Mouse (Mus musculus) megakaryocyte-erythroid progenitor cell, adult 5-6 weeks (primary cell): ENCODE data around the gene Glb1. TPM values are rescaled to one million over a fixed set of nuclear protein-coding genes. Genes with fewer than 3 reads are reported as not detected.
"Not testable (repeated sequence)": the region's sequence is repeated elsewhere in the genome, so short reads cannot be mapped to it uniquely, and the experiment has no call there.

ENCODE experiments used
- ATAC-seq: replicated peaks from 2 replicates; pipeline ENCODE4 v1.8.0; 2016; ENCODE audit warnings: mild to moderate bottlenecking, inconsistent platforms; ENCODE audit not compliant: severe bottlenecking, poor library complexity, low FRiP score, low TSS enrichment
- total RNA-seq, 2 experiments: library from RNA; stranded (forward) in 1 of 2; stranded (reverse) in 1 of 2; fragments of 200-1000, 215-1000 nt in 1 of 2; fragments of >200 nt in 1 of 2; fragmentation: Nextera tagmentation in 1 of 2; gene quantifications; 2 replicates each; pipeline ENCODE4 v1.2.3; 2014 to 2017

Gene Glb1
- total RNA-seq, 2 experiments from 2014 or later = 11.5 to 15.9 TPM

GRCm38 (mm10) chr9:114484771-114485170 lies 83.9 kb downstream of the Glb1 start:
- no peak for ATAC-seq

DNA sequence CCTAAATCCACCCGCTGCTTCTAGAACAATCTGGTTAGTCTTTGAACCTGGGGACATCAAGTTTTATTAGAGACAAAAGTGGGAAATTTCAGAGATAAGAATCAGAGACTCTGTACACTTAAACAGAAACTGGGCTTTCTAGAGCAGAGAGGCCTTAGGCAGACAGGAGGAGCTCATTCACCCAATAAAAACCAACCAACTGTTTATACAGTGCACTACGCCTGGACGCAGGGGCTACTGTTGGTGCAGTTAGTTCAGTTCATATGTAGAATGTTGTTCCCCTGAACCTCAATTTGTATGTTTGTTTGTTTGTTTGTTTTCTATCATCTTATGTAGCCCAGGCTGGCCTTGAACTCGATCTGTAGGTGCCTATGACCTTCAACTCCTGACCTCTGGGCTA lies 85.9 kb downstream of the Glb1 start:
- ATAC-seq = no peak

DNA sequence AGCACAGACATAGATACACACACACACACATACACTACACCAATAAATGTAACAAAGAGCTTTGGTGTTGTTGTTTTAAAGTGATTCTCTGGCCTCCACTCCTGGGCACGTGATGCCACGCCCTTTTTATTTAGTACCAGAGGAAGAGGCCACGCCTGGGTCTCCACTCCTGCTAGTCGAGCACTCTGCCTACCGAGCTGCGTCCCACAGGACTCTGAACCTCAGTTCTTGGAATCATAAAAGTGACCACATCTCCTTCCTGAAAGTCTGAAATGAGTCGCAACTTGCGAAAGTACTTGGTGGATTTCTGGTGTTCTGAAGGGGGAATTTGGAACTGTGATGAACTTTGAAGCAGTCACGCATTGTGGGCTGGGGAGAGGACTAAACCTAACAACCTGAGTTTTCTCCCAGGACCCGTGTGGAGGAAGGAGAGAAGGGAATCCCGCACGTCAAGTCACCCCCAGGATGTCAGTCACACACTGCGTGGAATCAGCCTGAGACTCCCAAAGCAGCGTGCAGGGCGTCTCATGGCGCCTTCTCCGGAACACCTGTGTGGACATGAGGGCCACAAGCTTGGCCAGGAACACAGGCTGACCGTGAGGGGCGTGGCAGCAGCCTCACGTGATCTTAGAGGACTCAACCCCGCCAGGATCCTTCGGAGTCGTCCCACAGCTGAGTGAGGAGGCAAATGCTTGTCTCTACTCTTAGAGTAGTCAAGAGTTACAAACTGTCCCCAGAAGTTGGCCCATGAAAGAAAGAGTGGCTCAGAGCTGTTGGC lies 86.8 kb downstream of the Glb1 start:
- no peak for ATAC-seq

- ATAC-seq = no peak
Observed at GRCm38 (mm10) chr9:114496469-114496868, 95.6 kb downstream of the Glb1 start.

DNA sequence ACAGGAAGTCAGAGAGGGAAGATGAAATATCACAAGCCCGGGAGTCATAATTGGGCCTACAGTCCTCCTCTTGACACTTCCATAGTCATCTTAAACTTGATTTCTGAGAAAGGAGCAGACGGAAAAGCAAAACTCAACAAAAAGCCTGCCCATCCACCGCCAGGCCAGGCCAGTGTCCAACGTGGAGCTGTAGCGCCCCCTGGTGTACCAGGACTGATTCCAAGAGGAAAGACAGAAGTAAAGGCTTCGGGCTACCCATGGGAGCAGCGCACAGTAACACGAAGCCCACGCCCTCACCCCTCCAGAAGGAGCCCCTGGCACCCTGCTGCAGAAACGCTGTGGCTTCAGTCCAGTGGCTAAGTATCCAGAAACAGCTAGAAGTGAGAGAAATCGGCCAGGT lies 97.3 kb downstream of the Glb1 start:
- peak; percentile 69 for ATAC-seq

DNA sequence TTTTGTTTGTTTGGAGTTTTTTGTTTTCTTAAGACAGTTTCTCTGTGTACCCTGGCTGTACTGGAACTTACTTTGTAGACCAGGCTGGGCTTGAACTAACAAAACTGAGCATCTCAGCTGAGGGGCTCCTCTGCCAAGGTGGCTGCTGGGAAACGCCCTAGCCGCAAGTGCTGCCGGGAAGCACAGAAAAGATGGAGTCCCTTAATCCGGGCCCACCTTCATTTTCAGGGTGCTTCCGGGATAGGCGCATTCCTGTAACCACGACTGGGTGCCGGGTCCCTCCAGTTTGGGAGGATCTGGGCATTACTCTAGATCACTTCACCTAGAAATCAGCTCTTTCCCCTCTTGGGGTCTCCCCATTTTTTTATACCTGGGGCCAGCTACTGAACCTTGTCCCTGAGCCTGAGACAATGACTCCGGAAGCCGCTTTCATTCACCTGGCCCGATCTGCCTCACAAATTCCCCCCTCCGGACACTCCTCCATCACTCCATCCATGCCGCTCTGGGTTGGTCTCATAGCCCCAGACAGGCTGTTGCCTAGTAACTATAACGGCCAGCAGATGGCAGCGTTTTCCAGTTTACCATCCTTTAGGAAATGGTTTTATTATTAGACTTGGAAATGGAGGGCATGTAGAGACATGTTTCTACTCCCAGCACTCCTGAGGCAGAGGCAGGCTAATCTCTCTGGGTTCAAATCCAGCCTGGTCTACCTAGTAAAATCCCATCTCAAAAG lies 99.1 kb downstream of the Glb1 start:
- peak; percentile 52 for ATAC-seq

DNA sequence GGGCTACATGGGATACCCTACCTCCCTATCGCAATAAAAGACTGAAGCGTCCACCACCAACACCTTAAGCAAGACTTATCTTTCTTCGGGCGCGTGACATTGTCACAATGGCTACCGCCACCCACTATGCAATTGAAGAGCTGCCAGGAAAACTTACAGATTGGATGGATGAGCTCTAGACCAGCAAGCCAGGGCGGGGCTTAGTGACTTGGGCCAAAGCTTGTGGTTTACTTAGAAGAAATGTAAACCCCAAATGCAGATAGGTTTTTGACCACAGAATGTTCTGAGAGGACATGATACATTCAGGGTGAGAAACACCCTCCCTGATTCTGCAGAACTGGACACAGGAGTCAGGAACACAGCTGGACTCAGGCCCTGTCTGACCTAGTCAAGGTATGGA lies 100.2 kb downstream of the Glb1 start:
- peak; percentile 65 for ATAC-seq

GRCm38 (mm10) chr9:114501913-114502312 lies 101.0 kb downstream of the Glb1 start:
- ATAC-seq = no peak

DNA sequence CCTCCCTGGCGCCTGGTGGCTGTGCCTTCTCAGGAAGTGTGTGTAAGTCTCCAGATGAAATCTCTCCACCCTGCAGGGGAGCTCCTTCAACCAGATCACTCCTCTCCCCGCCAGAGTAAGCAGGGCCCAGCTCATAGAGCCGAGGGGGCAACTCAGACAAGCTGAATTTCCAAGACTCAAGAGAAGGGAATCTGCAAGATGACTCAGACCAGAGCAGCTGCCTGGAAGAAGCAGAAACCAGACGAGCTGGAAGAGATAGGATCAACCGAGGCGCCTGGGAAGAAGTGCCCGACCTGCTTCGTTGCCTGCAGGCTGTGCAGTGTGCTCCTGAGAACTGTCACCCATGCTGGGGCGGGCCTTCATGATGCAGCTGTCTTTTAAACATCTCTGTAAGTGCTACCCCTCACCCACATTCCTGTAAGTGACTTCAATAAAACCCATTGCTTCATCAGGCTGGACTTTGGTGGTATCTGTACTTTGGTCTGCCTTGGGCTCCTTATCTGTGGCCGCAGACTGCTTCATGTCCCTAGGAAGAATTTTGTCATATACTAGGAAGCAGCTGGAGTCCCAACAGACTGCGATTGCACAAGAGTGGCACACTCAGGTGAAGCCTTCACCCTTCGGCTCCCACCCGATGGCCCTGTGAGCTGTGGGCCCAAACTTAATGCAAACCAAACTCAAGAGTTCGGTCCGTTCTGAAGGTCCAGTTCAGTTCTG lies 102.0 kb downstream of the Glb1 start:
- peak; percentile 29; the same call in 1 of the 2 replicates for ATAC-seq

DNA sequence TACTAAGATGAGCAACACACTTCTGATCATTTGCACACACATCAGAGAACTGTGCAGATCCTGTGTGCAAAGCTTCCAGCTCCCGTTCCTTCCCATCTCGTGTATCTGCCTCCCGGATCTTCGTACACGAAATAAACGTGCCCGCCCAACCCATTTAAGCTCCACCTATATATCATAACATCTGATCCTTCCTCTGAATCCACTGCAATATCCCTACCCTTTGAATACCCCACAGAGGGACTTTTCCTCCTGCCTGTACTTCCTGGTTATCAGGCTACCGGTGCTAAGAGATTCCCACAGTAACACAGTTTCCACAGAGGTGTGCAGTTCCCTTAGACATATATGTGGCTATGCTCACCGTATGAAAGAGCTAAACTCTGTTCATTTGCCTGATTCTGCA lies 103.9 kb downstream of the Glb1 start, which contains the start of gene Ccr4:
Ccr4 (minus strand) TSS at position 101 of the 400 bp plus-strand sequence.
- no peak for ATAC-seq

GRCm38 (mm10) chr9:114506564-114506963 lies 105.7 kb downstream of the Glb1 start:
- no peak for ATAC-seq

- no peak for ATAC-seq
Observed at GRCm38 (mm10) chr9:114507421-114507820, 106.5 kb downstream of the Glb1 start.

- ATAC-seq = no peak
Observed at GRCm38 (mm10) chr9:114509785-114510184, 108.9 kb downstream of the Glb1 start.

DNA sequence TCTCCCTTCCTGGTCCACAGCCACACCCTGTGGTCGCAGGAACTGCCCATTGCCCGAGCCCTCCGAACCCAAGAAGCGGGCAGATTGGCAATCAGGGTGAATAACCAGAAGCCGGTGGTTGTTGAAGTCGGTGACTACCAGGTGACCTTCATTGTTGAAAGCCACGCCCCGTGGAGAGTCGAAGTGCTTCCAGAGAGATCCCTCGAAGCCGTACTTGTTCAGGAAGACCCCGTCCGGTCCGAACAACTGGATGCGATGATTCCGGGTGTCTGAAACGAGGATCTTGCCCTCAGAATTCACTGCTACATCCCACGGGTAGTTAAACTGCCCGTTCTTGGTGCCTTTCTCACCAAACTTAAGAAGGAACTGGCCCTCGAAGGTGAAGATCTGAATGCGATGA lies 112.0 kb downstream of the Glb1 start:
- ATAC-seq = no peak

DNA sequence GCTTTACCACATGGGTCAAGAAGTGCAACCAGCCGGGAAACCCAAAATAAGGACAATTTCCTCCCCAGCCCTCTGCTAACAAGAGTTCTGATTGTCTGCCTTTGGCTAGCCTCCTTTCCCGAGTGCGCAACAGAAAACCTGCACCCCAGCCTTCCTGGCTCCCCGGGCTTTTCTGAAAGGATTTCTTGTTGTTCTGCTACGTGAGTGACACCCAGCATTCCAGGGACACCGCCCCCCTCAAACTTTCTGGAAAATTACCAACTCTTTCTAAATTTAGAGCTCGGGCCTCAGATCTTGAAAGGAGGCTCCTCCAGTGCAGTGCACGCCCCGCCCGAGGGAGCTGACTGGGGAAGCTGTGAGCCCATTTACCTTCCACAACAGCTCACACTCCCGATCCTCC lies 114.5 kb downstream of the Glb1 start, which contains the start of gene C130032M10Rik:
C130032M10Rik (plus strand) TSS at position 334 of the 400 bp plus-strand sequence.
- ATAC-seq = no peak; the same call in 1 of the 2 replicates

- ATAC-seq = no peak
Observed at GRCm38 (mm10) chr9:114517924-114518497, 117.1 kb downstream of the Glb1 start.

DNA sequence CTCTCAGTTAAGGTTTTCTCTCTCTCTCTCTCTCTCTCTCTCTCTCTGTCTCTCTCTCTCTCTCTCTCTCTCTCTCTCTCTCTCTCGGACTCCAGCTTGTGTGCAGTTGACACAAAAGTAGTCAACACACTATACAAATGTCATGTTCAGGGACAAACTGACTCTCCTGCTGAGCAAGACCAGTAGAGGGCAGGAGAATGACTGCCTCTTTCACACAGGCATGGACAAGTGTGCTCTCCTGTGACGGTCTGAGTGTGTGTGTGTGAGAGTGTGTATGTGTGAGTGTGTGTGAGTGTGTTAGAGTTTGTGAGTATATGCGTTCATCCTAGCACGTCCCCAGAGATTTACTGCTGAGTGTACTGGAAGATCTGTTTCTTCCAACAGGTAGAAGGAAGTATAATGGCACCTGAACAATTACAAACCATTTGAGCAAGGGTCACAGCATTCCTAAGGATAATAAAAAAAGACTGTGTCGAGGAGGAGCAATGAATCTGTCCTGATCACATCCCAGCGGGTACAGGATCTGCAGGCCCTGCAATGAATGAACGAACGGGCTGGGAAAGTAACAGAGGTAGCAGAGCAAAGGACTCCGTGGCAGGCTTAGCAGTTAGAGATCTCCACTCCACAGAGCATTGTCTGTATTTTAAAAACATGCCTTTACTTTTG lies 118.1 kb downstream of the Glb1 start:
- ATAC-seq = no peak

GRCm38 (mm10) chr9:114520529-114520928 lies 119.7 kb downstream of the Glb1 start:
- ATAC-seq = not testable (repeated sequence)

GRCm38 (mm10) chr9:114522041-114522440 lies 121.2 kb downstream of the Glb1 start:
- ATAC-seq = no peak
